Mouse (Mus musculus) layer of hippocampus, adult 11-12 months (tissue): ENCODE data around the gene Ptgfr.

Source experiments
- DNase-seq: peaks from one replicate; pipeline ENCODE4 v3.0.0; 2022; ENCODE audit warnings: low spot score

The Ptgfr gene

GRCm38 (mm10) chr3:151836871-151837680 lies at the start of gene Ptgfr:
Ptgfr (minus strand) TSS chr3:151837630.
- DNase-seq: no peak

- DNase-seq: no peak
These were observed 46.5 kb upstream of the Ptgfr start for GRCm38 (mm10) chr3:151883881-151884280.

GRCm38 (mm10) chr3:151879981-151880380 lies 42.6 kb upstream of the Ptgfr start:
- no peak for DNase-seq

GRCm38 (mm10) chr3:151868970-151869369 lies 31.5 kb upstream of the Ptgfr start:
- DNase-seq: no peak

GRCm38 (mm10) chr3:151851344-151851743 lies 13.9 kb upstream of the Ptgfr start:
- no peak for DNase-seq

- DNase-seq: no peak
These were observed 13.2 kb upstream of the Ptgfr start for GRCm38 (mm10) chr3:151850621-151851020.

- no peak for DNase-seq
These were observed 8.9 kb upstream of the Ptgfr start for GRCm38 (mm10) chr3:151846292-151846691.

GRCm38 (mm10) chr3:151844361-151845154 lies 7.1 kb upstream of the Ptgfr start:
- no peak for DNase-seq

- DNase-seq: no peak
These were observed 3.3 kb upstream of the Ptgfr start for GRCm38 (mm10) chr3:151840688-151841087.

- DNase-seq: no peak
These were observed 942 bp upstream of the Ptgfr start for GRCm38 (mm10) chr3:151838372-151838771.

GRCm38 (mm10) chr3:151837749-151838148 lies 319 bp upstream of the Ptgfr start:
- no peak for DNase-seq

- DNase-seq: no peak
These were observed 979 bp downstream of the Ptgfr start for GRCm38 (mm10) chr3:151836451-151836850.

- no peak for DNase-seq
These were observed 1.6 kb downstream of the Ptgfr start for GRCm38 (mm10) chr3:151835831-151836230.

GRCm38 (mm10) chr3:151827950-151828610 lies 9.3 kb downstream of the Ptgfr start:
- DNase-seq: no peak

- no peak for DNase-seq
These were observed 17.6 kb downstream of the Ptgfr start for GRCm38 (mm10) chr3:151819811-151820210.

GRCm38 (mm10) chr3:151818265-151818664 lies 19.2 kb downstream of the Ptgfr start:
- no peak for DNase-seq

- no peak for DNase-seq
These were observed 28.8 kb downstream of the Ptgfr start for GRCm38 (mm10) chr3:151808613-151809012.

GRCm38 (mm10) chr3:151788622-151789021 lies 48.8 kb downstream of the Ptgfr start:
- no peak for DNase-seq

GRCm38 (mm10) chr3:151775089-151775488 lies 62.3 kb downstream of the Ptgfr start:
- peak; percentile 44 for DNase-seq

GRCm38 (mm10) chr3:151771074-151771473 lies 66.4 kb downstream of the Ptgfr start:
- DNase-seq: peak; percentile 57

- DNase-seq: no peak
These were observed 87.7 kb downstream of the Ptgfr start, which contains the start of gene Ifi44 for GRCm38 (mm10) chr3:151749737-151750136. Ifi44 (minus strand) TSS chr3:151749960.

GRCm38 (mm10) chr3:151748514-151748913 lies 88.9 kb downstream of the Ptgfr start:
- no peak for DNase-seq
